Mouse (Mus musculus) E14TG2a.4 (cell line): ENCODE measurements around the gene Pim2.

Experiments
- CTCF ChIP-seq: conservative IDR thresholded peaks from 2 replicates; pipeline ENCODE4 v1.5.1; 2014; ENCODE audit warnings: low read length
- NANOG ChIP-seq: IDR thresholded peaks from 2 replicates; pipeline ENCODE4 v1.6.1; 2014; ENCODE audit warnings: borderline replicate concordance, low read length, mixed read lengths
- POU5F1 ChIP-seq: IDR thresholded peaks from 2 replicates; pipeline ENCODE4 v1.6.1; 2014; ENCODE audit warnings: low read length, borderline replicate concordance

- TF ChIP-seq CTCF, result no peak
- TF ChIP-seq POU5F1, result no peak
- no peak for TF ChIP-seq NANOG
These were observed 35.7 kb upstream of the Pim2 start for GRCm38 (mm10) chrX:7842318-7842717.
